Mouse (Mus musculus) frontal cortex, postnatal 10 days (tissue): ENCODE data around the gene Smad3.

Experiments
- DNase-seq, 2 experiments: peaks; one replicate each; pipeline ENCODE4 v3.0.0; 2022; ENCODE audit warnings: low spot score in 2 of 2, mixed read lengths in 1 of 2

Smad3 gene

DNA sequence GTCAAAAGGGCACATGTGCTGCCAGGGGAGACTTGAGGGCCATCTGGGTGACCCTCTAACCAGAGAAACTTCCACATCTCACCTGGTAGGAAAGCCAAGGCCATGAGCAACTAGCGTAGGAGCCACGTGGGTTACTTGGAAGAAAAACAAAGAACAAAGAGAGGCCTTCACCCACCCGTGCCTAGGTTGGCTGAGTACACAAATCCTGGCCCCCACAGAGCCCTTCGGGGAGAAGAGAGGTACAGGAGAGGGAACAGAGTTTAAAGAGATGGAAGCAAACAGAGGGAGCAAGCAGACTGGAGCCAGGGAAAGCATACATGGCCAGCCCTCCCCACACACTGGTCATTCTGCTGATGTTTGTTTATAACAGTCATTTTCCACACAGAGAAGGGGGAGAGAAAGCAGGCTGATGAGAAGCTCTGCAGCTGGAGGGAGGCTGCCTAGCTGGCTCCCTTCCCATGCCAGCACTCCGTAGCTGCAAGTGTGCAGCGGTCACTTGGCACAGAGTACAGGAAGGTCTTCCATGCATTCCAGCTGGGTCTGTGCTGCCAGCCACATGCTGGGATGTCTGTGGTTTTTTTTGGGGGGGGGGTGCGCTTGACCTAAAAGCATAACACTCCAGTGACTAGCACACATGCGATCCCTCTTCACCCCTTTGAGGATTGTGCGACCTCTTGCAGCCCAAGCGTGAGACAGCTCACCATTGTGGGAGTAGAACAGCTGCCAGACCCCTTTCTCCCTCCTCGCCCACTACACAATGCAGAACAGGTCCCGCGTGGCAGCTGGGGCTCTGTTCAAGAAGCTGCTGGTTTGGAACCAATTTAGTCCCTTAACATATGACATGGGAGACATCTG is 92.8 kb downstream of the Smad3 start:
- no peak for DNase-seq

GRCm38 (mm10) chr9:63664300-63664745 is 93.5 kb downstream of the Smad3 start:
- DNase-seq, result no peak

- no peak for DNase-seq
These were observed 94.6 kb downstream of the Smad3 start for GRCm38 (mm10) chr9:63663222-63663621.

DNA sequence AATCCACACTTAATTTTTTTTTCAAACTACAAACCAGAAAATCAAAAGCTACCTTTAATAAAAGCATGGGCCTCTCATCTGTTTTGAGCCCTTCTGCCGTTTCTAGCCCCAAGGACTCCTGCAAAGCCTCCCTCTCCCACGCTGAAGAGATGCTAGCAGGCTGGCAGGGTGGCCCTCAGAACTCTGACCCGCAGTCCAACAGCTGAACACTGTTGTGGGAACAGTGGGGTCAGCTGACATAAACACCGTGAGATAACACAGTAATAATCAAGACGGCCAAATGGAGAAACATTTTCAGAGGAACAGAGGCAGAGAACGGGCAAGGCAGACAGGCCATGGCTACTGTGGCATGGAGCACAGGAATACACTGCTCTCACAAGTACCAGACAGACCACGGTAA is 95.0 kb downstream of the Smad3 start:
- DNase-seq, result no peak

DNA sequence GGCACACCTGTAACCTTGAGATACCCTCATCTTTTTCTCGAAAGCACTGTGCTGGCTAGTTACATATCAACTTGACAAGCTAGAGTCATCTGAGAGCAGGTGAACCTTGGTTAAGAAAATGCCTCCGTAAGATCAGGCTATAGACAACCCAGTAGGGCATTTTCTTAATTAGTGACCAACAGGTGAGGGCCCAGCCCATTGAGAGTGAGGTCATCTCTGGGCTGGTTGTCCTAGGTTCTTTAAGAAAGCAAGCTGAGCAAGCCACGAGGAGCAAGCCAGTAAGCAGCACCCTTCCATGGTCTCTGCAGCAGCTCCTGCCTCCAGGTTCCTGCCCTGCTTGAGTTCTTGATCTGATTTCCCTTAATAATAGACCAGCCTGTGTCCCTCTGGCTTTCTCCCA is 97.1 kb downstream of the Smad3 start:
- no peak for DNase-seq

- DNase-seq, result no peak
These were observed 97.7 kb downstream of the Smad3 start for GRCm38 (mm10) chr9:63660061-63660460.

- DNase-seq, result no peak
These were observed 98.8 kb downstream of the Smad3 start for GRCm38 (mm10) chr9:63658970-63659371.

- DNase-seq, result no peak
These were observed 99.4 kb downstream of the Smad3 start for GRCm38 (mm10) chr9:63658436-63658835.

GRCm38 (mm10) chr9:63657167-63657566 is 100.6 kb downstream of the Smad3 start:
- DNase-seq, result no peak

GRCm38 (mm10) chr9:63655092-63655491 is 102.7 kb downstream of the Smad3 start:
- DNase-seq, result no peak

DNA sequence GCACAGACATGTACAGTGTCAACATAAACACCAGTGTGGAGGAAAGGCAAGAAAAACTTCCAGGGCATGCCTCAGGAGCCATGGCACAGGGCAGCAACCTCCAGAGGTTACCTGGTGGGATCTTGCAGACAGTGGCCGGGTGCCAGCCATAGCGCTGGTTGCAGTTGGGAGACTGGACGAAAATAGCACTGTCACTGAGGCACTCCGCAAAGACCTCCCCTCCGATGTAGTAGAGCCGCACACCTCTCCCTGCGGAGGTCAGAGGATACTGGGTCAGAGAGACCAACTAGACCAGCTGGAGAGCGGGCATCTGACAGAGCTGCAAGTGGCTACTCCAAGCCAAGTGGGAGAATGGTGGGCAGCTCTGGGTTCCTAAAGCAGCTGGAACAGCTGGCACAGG is 103.2 kb downstream of the Smad3 start:
- DNase-seq, result no peak

- DNase-seq, result no peak
These were observed 104.1 kb downstream of the Smad3 start for GRCm38 (mm10) chr9:63653666-63654065.

GRCm38 (mm10) chr9:63651594-63651993 is 106.2 kb downstream of the Smad3 start:
- no peak for DNase-seq

DNA sequence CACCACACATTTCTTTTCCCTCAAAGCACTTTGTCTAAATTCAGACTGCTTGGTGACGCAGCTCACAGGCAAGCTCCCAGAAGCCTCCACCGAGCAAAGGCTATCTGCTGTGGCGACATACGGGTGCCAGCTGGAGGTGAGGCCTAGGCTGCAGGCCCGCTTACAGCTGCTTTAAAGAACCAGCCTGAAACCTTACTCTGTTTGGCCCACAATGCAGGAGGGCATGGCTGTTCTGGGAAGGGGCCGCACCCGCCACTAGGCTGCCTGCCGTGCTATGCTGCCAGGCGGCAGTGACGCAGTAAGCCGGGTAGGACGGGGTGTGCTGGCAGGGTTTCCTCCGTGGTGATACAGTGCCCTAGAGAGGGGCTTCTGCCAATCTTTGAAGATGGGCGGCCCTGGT is 106.9 kb downstream of the Smad3 start:
- DNase-seq, result no peak

- no peak for DNase-seq
These were observed 107.8 kb downstream of the Smad3 start for GRCm38 (mm10) chr9:63649841-63650545.

DNA sequence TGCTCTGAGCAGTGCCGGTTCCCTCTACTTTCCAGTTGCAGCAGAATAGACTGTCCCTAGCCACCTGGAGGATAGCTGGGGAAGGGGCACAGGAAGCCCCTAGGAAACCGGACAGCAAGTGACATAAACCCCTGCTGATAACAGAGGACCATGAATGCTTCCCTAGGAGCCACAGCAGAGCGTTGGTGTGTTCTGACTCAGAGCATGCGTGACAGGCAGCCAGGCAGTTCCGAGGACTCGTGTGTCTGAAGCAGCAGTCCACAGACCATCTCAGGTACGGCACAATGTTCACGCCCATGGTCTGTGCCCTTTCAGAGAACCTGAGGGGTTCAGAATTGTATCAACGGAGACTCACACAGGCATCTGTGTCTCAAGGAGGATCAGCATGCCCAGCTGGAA is 109.3 kb downstream of the Smad3 start:
- DNase-seq, result no peak

DNA sequence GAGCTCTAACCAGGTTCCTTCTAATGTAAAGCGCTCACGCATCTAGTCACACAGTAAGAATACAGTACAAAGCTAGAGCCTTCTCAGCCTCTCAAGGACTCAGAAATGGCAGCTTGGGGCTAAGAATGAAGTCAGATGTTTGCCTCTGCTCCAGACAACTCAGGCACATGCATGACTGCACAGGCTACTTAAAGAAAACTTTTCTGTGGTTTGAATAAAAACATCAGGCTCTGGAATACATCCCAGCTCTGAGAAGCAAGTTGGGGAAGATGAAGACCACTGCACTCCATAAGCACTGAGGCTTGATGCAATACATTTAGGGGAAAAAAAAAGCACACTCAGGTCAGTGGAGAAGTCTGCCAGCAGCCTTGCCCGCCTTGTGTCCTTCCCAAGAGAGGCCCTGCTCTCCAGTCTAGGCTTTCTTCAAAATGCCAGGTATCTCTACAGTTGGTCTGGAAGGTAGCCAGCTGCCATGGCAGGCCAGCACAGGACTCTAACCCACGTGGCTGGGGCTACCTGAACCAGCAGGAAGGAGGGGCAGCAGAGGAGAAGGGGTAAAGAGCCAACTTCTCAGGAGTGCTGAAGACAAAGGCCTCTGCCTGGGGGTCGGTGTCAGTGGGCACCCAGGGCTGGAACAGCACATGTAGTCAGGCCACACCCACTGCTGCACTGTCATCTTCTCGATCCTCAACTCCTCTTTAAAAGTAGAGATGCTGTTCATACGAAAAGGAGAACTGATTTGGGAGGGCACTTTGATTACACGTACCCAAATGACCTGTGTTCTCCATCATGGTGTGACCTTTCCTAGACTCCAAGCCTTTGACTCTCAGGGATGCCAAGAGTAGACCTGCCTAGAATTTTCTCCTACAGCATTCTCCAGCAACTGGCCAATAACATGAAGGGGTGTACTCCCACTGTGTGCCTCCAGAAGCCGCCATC is 109.9 kb downstream of the Smad3 start:
- DNase-seq, result no peak

DNA sequence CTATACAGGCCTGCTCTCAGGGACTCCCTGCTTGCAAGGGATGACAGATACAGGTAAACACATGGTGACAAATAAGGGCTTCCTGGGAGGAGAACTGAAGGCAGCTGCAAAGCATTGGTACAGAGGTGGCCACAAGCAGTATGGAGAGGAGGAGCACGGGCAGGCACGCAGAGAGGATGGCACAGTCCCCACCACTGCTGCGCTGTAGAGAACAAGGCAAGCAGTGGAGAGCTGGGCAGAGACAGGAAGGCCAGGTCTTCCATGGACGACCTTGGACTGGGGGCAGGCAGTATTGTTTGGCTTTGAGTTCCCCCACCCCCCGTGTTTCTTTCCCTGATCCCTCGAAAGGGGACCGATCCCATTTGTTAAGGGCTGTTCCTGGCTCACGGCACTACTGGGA is 112.7 kb downstream of the Smad3 start:
- no peak for DNase-seq

- DNase-seq, result no peak
These were observed 113.8 kb downstream of the Smad3 start for GRCm38 (mm10) chr9:63644011-63644410.

- DNase-seq, result no peak
These were observed 115.7 kb downstream of the Smad3 start for GRCm38 (mm10) chr9:63641983-63642646.

GRCm38 (mm10) chr9:63636113-63636512 is 121.7 kb downstream of the Smad3 start:
- DNase-seq, result no peak
